Mouse (Mus musculus): ENCODE data around the gene 4930518I15Rik. TPM values are rescaled to one million over a fixed set of nuclear protein-coding genes. Genes with fewer than 3 reads are reported as not detected.
"Not testable (repeated sequence)": the region's sequence is repeated elsewhere in the genome, so short reads cannot be mapped to it uniquely, and the experiment has no call there.

Gene 4930518I15Rik
- polyA plus RNA-seq, 1 experiment from 2014 or later, result 14.0 TPM

- H3K4me3 ChIP-seq, result no peak overlapping the region
- H3K27me3 ChIP-seq, result no peaks in the 10 kb centered on the region
- 93% methylated on average over 1 of the region's 1 CpGs for WGBS
- no peak overlapping the region for H3K4me2 ChIP-seq
- H3K4me1 ChIP-seq, result peaks cover 7% of the 10 kb centered on the region
- peaks cover 56% of the 10 kb centered on the region for H3K36me3 ChIP-seq (ENCODE audit: poor library complexity, severe bottlenecking)
- H3K27ac ChIP-seq, result no peak overlapping the region
- ATAC-seq, result no peak
- no peak overlapping the region for H3K9ac ChIP-seq
- H3K9me3 ChIP-seq (replicated peaks), result no peaks in the 10 kb centered on the region
These were observed 1.4 kb downstream of the 4930518I15Rik start for GRCm38 (mm10) chr2:156856311-156856710.

GRCm38 (mm10) chr2:156853999-156854771 is 3.6 kb downstream of the 4930518I15Rik start:
- H3K9me3 ChIP-seq (replicated peaks); H3K27ac ChIP-seq; H3K4me3 ChIP-seq; H3K27me3 ChIP-seq; H3K4me2 ChIP-seq; H3K4me1 ChIP-seq; H3K9ac ChIP-seq: not testable (repeated sequence)
- peak; percentile 50 for ATAC-seq
- WGBS, result 47% methylated on average over 13 of the region's 13 CpGs
- H3K36me3 ChIP-seq (ENCODE audit: poor library complexity, severe bottlenecking), result peaks cover 75% of the 10 kb centered on the region

GRCm38 (mm10) chr2:156853584-156853983 is 4.2 kb downstream of the 4930518I15Rik start:
- H3K36me3 ChIP-seq (ENCODE audit: poor library complexity, severe bottlenecking), result peaks cover 76% of the 10 kb centered on the region
- not testable (repeated sequence) for H3K9me3 ChIP-seq (replicated peaks); H3K4me1 ChIP-seq; H3K27ac ChIP-seq; H3K27me3 ChIP-seq; H3K4me3 ChIP-seq; H3K9ac ChIP-seq; H3K4me2 ChIP-seq; ATAC-seq
- WGBS, result 75% methylated on average over 8 of the region's 13 CpGs

GRCm38 (mm10) chr2:156850505-156850904 is 7.2 kb downstream of the 4930518I15Rik start:
- 93% methylated on average over 5 of the region's 5 CpGs for WGBS
- no peaks in the 10 kb centered on the region for H3K9me3 ChIP-seq (replicated peaks)
- H3K9ac ChIP-seq, result no peak overlapping the region
- peaks cover 79% of the 10 kb centered on the region for H3K36me3 ChIP-seq (ENCODE audit: poor library complexity, severe bottlenecking)
- no peak for ATAC-seq
- H3K27me3 ChIP-seq, result no peaks in the 10 kb centered on the region
- no peak overlapping the region for H3K4me3 ChIP-seq
- no peak overlapping the region for H3K4me2 ChIP-seq
- H3K4me1 ChIP-seq, result peaks cover 10% of the 10 kb centered on the region
- no peak overlapping the region for H3K27ac ChIP-seq

- Histone ChIP-seq H3K9me3 (replicated peaks) (no peaks in the 10 kb centered on the region), H3K4me1 (peaks cover 23% of the 10 kb centered on the region), H3K27ac (no peak overlapping the region), H3K36me3 (ENCODE audit: poor library complexity, severe bottlenecking) (peaks cover 82% of the 10 kb centered on the region), H3K9ac (no peak overlapping the region), H3K4me3 (no peak overlapping the region), H3K4me2 (no peak overlapping the region), H3K27me3 (no peaks in the 10 kb centered on the region)
- 91% methylated on average over 6 of the region's 6 CpGs for WGBS
- no peak for ATAC-seq
These were observed 9.1 kb downstream of the 4930518I15Rik start for GRCm38 (mm10) chr2:156848526-156849182.

- Histone ChIP-seq H3K27ac (no peak overlapping the region), H3K36me3 (ENCODE audit: poor library complexity, severe bottlenecking) (peaks cover 78% of the 10 kb centered on the region), H3K9ac (no peak overlapping the region), H3K4me1 (peaks cover 33% of the 10 kb centered on the region), H3K27me3 (no peaks in the 10 kb centered on the region), H3K4me3 (no peak overlapping the region), H3K4me2 (no peak overlapping the region), H3K9me3 (replicated peaks) (no peaks in the 10 kb centered on the region)
- ATAC-seq, result no peak
- 58% methylated on average over 6 of the region's 6 CpGs for WGBS
These were observed 10.1 kb downstream of the 4930518I15Rik start for GRCm38 (mm10) chr2:156847653-156848052.

- peak overlapping the region; percentile 37; the same call in 1 of the 2 replicates for H3K9ac ChIP-seq
- 40% methylated on average over 10 of the region's 10 CpGs for WGBS
- H3K4me3 ChIP-seq, result no peak overlapping the region
- peak overlapping the region; percentile 24 for H3K4me2 ChIP-seq
- no peak for ATAC-seq
- peaks cover 51% of the 10 kb centered on the region for H3K4me1 ChIP-seq
- H3K27ac ChIP-seq, result peak overlapping the region; percentile 63
- H3K36me3 ChIP-seq (ENCODE audit: poor library complexity, severe bottlenecking), result peaks cover 50% of the 10 kb centered on the region
- no peaks in the 10 kb centered on the region for H3K27me3 ChIP-seq
- H3K9me3 ChIP-seq (replicated peaks), result no peaks in the 10 kb centered on the region
These were observed 13.0 kb downstream of the 4930518I15Rik start for GRCm38 (mm10) chr2:156844715-156845114.

- no peaks in the 10 kb centered on the region for H3K9me3 ChIP-seq (replicated peaks)
- peak overlapping the region; percentile 57 for H3K4me3 ChIP-seq
- H3K36me3 ChIP-seq (ENCODE audit: poor library complexity, severe bottlenecking), result peaks cover 36% of the 10 kb centered on the region
- H3K4me1 ChIP-seq, result peaks cover 64% of the 10 kb centered on the region
- H3K27me3 ChIP-seq, result no peaks in the 10 kb centered on the region
- 59% methylated on average over 10 of the region's 10 CpGs for WGBS
- 0 out of 2 replicates have a peak overlapping the region, but pooled peaks have one; percentile 0 for H3K9ac ChIP-seq
- ATAC-seq, result no peak
- peak overlapping the region; percentile 83 for H3K4me2 ChIP-seq
- H3K27ac ChIP-seq, result no peak overlapping the region
These were observed 14.4 kb downstream of the 4930518I15Rik start for GRCm38 (mm10) chr2:156843331-156843730.

GRCm38 (mm10) chr2:156842711-156843110 is 15.0 kb downstream of the 4930518I15Rik start:
- Histone ChIP-seq H3K36me3 (ENCODE audit: poor library complexity, severe bottlenecking) (peaks cover 30% of the 10 kb centered on the region), H3K4me3 (peak overlapping the region; percentile 57), H3K4me2 (peak overlapping the region; percentile 83), H3K27me3 (no peaks in the 10 kb centered on the region), H3K9ac (peak overlapping the region; percentile 76), H3K27ac (peak overlapping the region; percentile 82), H3K9me3 (replicated peaks) (no peaks in the 10 kb centered on the region), H3K4me1 (peaks cover 65% of the 10 kb centered on the region)
- 8% methylated on average over 11 of the region's 11 CpGs for WGBS
- ATAC-seq, result no peak

GRCm38 (mm10) chr2:156841841-156842706 is 15.7 kb downstream of the 4930518I15Rik start:
- Histone ChIP-seq H3K4me3 (peak overlapping the region; percentile 57), H3K4me2 (peak overlapping the region; percentile 83), H3K9me3 (replicated peaks) (no peaks in the 10 kb centered on the region), H3K9ac (peak overlapping the region; percentile 76), H3K27ac (peak overlapping the region; percentile 82), H3K27me3 (no peaks in the 10 kb centered on the region), H3K4me1 (peaks cover 65% of the 10 kb centered on the region), H3K36me3 (ENCODE audit: poor library complexity, severe bottlenecking) (peaks cover 24% of the 10 kb centered on the region)
- peak; percentile 33 for ATAC-seq
- WGBS, result 2% methylated on average over 20 of the region's 20 CpGs

- H3K27ac ChIP-seq, result peak overlapping the region; percentile 82
- H3K4me3 ChIP-seq, result peak overlapping the region; percentile 57
- peak overlapping the region; percentile 76 for H3K9ac ChIP-seq
- ATAC-seq, result peak; percentile 22
- H3K4me1 ChIP-seq, result peaks cover 65% of the 10 kb centered on the region
- H3K4me2 ChIP-seq, result peak overlapping the region; percentile 83
- no peaks in the 10 kb centered on the region for H3K27me3 ChIP-seq
- WGBS, result under 1% methylated on average over 36 of the region's 42 CpGs
- H3K9me3 ChIP-seq (replicated peaks), result no peaks in the 10 kb centered on the region
- peaks cover 20% of the 10 kb centered on the region for H3K36me3 ChIP-seq (ENCODE audit: poor library complexity, severe bottlenecking)
These were observed 16.5 kb downstream of the 4930518I15Rik start for GRCm38 (mm10) chr2:156841028-156841840.
